Mouse (Mus musculus) kidney, adult 18-20 months (tissue): ENCODE data around the gene Bcl11b.

Experiments
- DNase-seq: peaks from one replicate; pipeline ENCODE4 v3.0.0; 2021

The Bcl11b gene

DNA sequence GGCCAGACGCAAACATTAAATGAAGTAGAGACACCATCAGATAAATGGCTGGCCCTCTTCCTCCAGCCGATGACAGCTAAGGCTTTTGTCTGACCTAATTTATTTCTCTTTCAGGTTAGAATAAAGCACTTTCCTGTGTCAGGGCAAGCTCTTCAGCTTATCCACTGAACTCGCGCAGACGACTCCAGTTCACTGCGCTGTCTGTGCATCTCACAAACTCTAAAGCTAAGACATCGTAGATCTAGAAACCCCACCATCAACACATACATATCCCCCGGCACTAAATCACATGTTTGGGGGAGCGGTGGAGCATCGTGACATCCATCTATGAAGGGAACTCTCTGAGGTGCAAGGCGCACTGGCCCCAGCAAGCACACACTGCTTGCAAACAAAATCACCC lies 5.5 kb downstream of the Bcl11b start:
- DNase-seq, result no peak

DNA sequence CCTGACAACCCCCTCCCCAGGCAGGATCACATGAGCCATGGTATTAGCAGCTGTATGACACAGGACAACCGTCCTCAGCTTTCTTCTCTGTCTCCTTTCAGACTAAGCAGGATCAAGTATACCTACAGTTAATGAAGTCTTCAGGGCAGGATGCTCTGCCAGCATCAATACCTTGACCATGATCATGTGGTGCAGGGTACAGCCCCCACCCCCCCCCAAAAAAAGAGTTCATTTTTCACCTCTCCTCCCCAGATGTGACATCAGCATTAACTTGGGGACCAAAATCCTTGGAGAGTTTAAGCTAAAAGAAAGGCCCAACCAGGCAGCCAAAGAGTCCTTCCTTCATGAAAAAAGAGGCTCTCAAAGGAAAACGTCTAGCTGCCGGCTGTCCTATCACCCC lies 6.2 kb downstream of the Bcl11b start:
- no peak for DNase-seq

DNA sequence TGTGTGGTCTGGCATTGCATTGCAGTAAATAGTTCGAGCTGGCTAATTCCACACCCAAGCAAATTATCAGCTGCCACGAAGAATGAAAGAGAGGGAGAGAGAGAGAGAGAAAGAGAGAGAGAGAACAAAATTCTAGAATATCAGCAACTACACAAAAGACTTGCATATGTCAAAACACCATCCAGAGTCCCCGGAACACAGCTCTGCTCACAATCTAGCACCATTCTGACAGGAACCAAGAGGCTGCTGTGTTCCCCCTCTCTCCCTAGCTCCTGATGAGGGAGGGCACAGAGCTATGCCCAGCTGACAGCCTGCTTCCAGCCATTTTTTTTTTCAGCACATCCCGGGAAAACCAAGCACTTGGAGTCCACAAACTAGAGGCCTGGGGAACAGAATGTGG lies 6.6 kb downstream of the Bcl11b start:
- DNase-seq, result no peak

DNA sequence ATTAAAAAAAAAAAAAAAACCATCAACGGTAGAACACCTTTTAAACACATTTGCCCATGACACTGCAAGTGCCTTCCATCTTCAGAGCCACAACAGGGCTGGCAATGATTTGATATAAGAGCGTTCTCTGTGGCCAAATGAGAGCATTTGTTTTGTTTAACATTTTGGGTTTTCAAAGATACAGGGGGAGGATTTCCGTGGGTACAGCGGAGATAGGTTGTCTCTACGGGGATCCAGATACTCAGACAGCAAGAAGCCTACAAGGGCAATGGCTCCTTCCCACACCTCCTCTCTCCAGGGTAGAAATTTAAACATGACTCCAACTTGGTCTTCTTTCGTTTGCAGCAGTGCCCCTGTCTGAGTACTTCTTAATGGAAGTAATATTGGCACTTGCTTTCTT lies 7.2 kb downstream of the Bcl11b start:
- DNase-seq, result no peak

DNA sequence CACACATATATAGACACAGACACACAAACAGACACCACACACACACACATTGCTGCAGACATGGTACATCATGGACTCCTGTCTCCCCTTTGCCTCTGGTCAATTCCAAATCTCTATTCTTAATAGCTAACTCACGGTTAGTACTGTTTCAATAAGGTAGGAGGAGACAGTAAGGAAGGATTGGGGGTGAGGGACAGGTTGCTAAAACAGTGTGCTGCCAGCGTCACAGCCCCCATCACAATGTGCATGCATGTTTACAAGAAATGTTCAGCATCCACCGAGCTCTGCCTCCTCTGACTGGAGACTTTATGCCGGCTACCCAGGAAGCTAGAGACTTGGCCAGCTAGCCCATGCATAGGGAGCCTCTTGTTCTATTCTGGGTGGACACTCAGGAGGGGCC lies 9.0 kb downstream of the Bcl11b start:
- no peak for DNase-seq

DNA sequence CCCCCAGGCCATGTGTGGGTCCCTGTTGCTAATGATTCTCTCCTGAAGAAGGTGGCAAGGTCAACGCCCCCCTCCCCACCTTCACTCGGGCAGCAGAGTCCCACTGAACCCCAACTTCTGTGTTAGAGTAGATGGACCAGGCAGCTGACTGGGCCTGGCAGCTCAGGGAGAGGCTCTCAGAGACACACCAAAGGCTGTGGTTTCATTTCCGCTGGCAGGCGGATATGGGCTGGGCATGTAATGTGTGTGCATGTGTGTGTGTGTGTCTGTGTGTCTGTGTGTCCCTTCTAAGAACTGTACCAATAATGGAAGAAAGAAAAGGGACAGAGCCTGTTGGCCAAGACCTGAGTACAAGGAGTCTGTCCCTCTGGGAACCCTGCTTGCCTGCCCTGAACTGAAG lies 10.4 kb downstream of the Bcl11b start:
- no peak for DNase-seq

DNA sequence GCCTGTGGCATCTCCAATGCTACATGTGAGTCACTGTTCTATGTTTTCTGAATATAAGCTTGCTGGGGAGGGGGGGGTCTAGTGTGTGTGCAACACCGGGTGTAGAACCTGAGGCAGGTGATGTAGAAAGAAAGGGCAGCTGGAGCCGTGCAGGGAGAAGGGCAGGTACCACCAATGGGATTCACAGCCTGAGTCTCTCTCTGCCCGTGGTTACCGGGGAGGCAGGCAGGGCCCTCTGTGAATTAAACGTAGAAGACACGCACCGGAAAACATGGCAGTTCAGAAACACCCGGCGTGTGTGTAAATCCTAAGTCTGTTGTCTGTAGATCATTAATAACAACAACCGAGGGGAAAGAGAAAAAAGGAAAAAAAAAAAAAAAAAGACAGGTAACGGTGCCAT lies 12.2 kb downstream of the Bcl11b start:
- DNase-seq, result no peak

DNA sequence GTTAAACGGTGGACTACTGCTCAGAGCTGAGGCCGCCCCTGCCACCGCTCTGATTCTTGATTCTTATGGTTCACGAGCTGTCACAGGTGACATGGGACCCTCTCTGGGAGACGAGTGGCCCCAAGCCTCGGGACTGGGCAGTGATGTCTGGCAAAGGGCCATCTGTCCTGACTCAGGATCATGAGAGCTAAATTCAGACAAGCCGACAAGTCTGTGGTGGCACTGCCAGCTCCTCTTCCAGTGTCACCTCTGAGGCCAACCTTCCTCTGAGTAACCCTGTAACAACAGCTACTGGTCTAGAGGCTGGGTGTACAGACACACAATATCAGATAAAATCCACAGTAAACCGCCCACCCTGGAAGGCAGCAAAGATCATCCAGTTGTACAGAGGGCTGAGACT lies 20.2 kb downstream of the Bcl11b start:
- DNase-seq, result no peak

DNA sequence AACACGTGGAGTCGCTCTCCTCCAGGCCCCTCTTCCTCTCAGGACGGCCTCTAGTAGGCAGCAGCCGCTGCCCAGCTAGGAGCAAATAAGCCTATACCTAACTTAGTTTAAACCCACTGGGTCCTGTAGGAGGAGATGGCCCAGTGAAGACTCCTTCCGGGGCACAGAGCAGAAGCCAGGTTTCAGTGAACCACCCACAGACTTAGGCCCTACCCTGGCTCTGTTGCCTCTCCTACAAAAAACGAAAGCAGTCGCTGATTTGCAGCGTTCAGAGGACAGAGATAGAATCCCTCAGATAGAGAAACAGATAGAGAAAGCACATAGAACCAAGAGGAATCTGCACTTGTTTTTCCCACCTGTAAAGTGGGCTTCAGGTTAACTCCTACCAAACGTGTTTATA lies 21.1 kb downstream of the Bcl11b start:
- no peak for DNase-seq

DNA sequence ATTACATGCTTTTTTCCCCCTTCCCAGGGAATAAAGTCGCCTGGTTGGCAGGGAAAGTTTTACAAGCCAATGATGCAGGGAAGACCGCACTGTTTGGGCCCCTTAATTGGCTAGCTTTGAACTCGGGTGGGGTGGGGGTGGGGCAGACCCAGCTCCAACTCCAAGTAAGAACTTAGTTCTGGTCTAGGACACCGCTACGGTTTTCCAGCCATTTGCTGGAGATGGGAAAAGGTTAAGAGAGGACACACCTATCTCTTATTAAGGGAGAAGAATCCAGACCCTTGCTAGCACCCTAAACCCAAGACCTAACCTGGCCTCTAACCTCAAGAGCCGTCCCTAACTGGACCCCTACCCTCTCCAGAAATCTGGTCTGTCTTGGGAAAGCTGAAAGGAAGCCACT lies 22.2 kb downstream of the Bcl11b start:
- DNase-seq, result no peak

DNA sequence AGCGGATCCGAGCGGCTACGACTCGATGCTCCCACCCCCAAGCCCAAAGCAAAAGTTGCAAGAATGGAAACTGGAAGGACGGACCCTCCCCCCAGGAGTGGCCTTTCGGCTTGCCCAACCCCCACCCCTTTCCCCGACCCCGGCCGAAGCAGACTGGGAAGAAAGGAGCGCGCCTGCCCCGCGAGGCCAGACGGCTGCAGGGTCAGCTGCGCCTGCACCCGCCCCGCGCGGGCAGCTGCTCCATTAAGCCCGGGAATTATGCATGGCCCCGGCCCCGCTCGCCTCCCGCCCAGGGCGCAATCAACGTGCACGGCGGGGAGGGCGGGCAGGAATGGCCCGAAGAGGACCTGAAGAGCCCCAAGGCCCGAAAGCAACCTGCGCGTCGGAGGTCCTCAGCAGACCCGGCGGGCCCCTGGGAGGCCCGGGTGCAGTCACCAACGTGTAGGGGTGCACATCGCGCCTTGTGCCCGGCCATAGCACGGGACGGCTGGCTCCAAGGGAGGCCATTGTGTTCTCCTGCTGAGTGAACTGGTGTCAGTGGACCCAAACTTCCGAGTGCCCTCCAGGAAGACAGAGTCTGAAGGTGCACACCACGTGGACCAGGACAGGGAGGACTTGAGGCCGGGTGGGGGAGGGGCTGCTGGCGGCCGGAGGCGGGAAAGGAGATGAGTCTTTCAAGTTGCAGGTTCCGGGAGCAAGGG lies 23.0 kb downstream of the Bcl11b start:
- DNase-seq, result peak; percentile 77

DNA sequence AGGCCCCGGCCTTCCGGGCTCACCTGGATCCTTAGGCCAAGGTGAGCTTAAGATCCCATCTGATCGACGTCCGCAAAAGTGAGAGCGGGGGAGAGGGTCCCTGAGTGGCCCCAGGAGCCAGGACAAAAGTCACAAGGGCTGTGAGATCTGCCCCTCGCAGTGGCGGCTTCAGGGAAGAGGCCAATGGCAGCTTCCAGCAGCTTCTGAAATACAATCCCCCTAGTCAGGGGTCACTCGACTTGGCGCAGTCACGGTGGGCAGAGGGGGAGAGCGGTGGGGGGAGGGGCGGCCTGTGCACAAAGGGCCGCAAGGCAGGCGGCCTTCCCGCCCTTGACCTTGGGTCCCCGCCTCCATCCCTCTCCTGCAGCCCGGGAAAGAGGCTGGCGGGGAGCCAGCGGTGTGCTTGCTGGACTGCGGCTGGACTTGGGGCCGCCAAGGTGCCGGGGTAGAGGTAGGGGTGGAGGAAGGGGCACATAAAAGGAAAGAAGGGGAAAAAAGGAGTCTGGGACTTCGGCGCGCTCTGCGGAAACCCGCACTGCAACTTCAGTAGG lies 23.6 kb downstream of the Bcl11b start:
- peak; percentile 86 for DNase-seq

DNA sequence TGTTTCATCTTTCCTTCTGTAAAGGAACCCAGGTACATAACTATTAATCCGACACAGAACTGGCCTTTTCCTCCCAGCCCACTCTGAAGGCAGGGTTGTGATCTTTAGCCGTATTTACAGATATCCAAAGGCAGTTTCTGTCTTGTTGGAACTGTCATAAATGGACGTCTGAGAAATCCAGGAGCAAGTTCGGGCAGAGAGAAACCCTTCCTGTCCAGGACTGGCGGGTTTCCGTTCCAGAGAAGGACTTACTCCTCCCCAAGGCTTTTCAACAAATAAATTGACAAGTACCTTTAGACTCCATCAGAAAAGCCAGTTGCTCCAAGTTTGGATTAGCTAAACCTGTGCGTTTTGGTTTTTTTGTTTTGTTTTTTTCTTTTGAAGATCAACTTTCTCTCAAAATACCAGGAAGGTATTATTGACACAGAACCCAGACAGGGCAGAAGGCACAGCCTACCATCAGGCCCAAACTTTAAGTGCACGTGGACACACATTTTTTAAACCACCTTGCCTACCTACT lies 24.6 kb downstream of the Bcl11b start:
- no peak for DNase-seq

DNA sequence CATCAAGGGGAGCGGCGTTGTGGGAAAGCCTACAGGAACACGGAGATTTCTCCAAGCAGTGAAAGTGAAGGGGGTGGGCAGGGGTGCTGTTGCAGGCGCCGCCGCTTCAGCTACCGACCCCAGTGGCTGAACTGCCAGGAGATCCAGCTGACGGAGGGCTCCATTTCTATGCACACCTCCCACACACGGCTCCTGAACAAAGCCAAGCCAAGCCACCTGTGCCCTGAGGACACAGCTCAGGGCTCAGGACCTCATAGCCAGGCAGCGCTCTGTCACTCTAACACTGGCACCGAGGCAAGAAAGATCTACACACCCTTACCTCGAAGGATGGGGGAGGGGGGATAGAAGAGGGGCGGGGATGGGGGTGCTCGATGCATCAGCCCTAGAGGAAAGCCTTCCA lies 25.3 kb downstream of the Bcl11b start:
- DNase-seq, result no peak

DNA sequence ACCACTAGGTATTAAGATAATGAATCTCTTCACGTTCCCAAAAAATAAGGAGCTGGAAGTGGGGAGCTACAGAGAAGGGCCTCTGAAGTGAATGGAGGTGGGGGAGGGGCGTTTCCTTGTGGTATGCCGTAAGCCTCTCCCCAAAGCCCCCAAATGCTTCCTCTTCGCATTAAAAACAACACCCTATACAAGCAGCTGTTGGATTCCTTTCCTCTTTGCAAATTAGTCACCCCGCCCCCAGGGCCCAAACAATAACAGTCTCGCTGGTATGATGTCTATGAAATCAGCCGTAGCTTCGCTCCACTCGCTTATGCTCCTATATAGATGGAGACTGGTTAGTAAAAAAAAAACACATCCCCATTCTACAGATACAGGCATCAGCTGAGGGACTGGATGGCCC lies 25.9 kb downstream of the Bcl11b start:
- DNase-seq, result no peak

DNA sequence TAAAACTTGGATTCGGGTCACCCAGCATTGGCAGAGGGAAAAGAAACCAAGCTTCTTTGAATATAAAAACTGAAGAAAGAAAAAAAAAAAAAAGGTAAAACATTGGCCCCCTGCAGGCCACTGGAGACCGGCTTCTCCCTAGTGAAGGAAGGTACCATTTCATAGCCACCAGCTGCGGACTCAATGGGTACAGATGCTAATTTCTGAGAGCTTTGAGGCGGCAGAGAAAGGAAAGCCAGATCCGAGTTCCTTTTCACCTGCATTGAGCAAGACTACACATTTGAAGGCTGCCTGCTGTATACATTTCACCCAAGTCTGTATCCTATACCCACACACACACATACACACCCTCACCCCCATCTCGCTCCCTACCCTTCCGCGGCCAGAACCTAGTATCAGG lies 26.3 kb downstream of the Bcl11b start:
- DNase-seq, result no peak

DNA sequence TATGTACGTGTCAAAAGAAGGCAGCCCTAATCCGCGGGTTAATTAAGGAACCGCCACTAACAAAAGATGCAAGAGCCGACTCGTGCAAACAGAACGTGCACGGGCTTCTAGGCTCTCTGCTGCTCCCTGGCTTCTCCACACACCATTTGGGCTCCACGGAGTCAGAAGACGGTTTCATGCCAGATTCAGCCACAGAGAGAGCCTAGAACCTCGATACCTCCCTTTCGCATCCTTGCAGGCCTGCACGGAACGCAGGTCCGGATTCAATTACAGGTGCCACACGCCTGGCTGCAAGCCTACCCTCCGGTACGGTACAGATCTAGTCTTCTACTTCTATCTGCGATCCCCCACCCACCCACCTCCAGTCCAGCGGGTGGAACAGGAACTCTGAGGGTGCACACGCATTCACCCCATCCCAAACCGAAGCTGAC lies 26.8 kb downstream of the Bcl11b start:
- DNase-seq, result no peak

DNA sequence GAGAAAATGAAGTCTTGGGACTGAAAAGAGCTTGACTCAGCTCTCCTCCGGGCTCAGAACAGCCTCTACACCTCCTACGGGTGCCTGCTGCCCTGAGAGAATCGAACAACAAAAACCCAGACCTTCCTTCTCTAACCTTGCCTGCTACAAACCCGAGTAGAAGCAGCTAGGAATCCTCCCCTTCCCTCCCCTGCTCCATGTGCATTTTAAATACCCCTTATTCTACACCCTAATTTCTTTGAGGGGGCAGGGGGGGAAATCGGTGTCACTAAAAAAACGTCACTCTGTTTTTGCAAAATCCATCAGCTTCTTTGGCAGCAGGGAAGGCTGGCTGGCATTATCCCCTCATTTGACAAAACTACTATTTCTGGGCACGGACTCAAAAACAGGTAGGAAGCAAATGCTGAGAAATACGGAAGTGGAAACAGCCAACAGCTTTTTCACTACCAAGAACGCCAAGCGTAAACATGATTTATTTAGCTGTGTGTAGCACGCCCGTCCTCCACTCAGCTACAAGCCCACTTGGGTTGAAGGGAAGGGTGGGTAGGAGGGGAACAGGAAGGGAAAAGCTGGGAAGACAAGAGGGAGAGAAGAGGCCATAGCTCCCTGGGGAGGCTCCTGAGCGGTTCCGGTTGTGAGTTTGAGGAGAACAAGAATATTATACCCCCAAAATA lies 27.4 kb downstream of the Bcl11b start:
- no peak for DNase-seq

DNA sequence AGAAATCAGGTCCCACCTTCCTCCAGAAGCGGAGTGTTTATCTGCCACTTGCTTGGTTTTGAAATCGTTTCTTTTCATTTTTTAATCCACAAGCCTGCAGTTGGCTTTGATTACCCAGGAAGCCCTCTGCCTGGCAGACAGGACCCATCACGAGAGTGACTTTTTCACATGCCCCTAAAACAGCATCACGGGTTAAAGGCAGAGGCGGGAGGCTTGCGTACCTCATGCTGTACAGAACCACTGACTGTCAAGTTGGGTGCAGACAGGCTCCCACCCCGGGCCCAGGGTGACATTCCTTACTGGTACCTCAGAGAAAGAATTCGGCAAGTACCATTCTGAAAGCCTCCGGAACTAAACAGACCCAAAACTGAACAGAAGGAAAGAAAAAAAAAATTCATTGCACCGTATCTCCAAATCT lies 27.9 kb downstream of the Bcl11b start:
- no peak for DNase-seq

DNA sequence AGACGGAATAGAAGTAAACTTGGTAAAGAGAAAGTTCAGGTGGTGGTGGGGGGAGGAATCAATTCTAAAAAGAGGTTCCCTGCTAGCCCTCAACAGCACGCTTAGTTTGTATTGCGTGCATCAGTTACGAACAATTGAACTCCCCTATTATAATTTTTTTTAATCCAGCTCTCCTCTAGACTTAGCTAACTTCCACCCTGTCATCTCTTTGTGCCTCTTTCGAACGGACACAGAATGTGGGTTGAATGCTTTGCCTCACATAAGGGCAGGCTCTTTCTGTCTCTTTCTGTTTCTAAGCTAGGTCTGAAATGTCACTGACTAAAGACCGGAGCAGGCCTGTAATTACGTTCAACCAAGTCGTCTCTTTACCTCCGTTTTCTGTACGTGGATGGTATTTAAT lies 28.9 kb downstream of the Bcl11b start:
- no peak for DNase-seq

DNA sequence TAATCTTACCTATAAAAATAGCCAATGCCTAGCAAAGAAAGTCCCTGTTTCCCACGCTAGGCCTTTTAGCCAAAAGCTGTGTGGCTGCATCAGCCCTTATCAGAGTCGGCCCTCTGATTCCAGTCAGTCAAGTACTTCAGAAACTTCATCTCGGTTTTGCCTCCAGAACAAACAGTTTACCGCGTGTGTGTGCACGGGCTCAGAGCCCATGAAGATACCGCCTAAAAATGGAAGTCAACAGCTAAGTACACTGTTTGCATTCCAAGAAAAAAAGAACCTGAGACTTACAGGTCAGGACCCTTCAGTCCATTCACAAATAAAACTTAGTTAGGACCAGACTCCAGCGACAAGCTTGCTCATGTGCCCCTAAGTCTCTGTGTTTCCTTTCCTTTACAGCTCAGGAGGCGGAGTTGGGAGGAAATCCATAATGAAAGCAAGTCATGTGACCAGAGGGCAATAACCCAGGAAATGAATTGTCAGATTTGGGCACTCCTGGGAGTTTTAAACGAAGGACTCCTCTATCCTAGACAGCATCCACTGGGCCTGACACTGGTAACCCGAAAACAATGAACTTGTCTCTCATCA lies 29.8 kb downstream of the Bcl11b start:
- DNase-seq, result no peak

DNA sequence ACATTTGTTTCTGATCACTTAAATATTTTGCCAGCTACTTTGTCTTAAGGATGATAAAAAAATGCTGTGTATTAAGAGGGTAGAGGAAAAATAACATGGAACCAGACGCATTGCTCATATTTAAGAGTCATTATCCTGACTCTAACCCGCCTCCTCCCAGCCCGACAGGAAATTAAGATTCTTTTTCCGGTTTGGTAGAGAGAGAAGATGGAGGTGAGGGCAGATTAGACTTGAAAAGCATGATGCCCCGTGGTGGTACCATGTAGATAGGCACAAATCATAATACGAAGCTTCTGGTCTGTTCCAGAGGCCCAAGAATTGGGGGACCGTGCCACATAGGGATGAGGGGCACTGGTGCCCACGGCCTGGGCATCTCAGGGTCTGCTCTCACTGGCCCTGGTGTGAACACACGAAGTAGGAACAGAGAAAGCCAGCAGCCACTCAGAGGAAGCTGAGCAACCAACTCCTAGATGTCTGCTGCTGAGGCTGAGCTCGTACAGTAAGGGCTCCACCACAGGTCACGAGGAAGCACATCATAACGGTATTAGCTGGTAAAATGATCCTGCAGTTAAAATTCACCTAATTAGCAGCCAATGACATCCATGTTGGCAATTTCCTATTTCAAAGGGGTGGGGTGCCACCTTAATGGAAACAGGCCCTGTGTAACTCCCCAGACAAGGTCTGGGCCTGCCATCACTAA lies 32.2 kb downstream of the Bcl11b start:
- DNase-seq, result no peak

DNA sequence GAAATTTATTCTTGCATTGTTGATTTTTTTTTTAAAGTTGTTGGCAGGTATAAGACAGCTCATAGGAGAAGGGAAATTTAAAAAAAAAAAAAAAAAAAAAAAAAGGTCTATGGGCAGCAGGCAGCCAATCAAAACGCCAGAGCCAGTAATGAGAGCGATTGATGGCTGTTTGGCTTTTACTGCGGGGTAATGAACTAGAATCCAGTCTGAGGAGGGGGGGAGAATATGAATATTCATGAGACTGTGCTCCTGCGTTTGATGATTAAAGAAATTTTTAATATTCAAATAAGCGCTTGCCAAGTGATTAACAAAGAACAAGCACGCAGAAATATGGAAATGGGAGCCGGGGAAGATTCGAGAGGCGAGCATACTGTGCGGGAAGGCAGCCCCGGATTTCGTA lies 32.8 kb downstream of the Bcl11b start:
- no peak for DNase-seq
